Mouse (Mus musculus) forebrain, embryonic 15.5 days (tissue): ENCODE data around the gene Clec2h. TPM values are rescaled to one million over a fixed set of nuclear protein-coding genes. Genes with fewer than 3 reads are reported as not detected.
"Not testable (repeated sequence)": the region's sequence is repeated elsewhere in the genome, so short reads cannot be mapped to it uniquely, and the experiment has no call there.

Experiments used
- ATAC-seq: fragments of 200-750 bp; cut with Nextera tagmentation; replicated peaks from 2 replicates; pipeline ENCODE4 v1.8.0; 2017; ENCODE audit warnings: mild to moderate bottlenecking, moderate TSS enrichment, moderate library complexity
- H3K27ac ChIP-seq: fragments of 300-500 bp; sonication (generic); replicated peaks from 2 replicates; pipeline ENCODE4 v1.5.1; 2015; ENCODE audit warnings: mild to moderate bottlenecking, inconsistent platforms
- H3K27me3 ChIP-seq: fragments of 300-500 bp; sonication (generic); 2 replicates; pipeline ENCODE4 v1.6.1; 2015; ENCODE audit warnings: inconsistent platforms
- H3K36me3 ChIP-seq: fragments of 300-500 bp; sonication (generic); 2 replicates; pipeline ENCODE4 v1.6.1; 2015; ENCODE audit warnings: mild to moderate bottlenecking, inconsistent platforms
- H3K4me1 ChIP-seq: fragments of 300-500 bp; sonication (generic); 2 replicates; pipeline ENCODE4 v1.6.1; 2015; ENCODE audit warnings: inconsistent platforms
- H3K4me2 ChIP-seq: fragments of 300-500 bp; sonication (generic); replicated peaks from 2 replicates; pipeline ENCODE4 v1.6.1; 2015; ENCODE audit warnings: mild to moderate bottlenecking, inconsistent platforms
- H3K4me3 ChIP-seq: fragments of 300-500 bp; sonication (generic); 2 replicates; pipeline ENCODE4 v1.5.1; 2015; ENCODE audit warnings: mild to moderate bottlenecking, inconsistent platforms
- H3K9ac ChIP-seq: fragments of 300-500 bp; sonication (generic); replicated peaks from 2 replicates; pipeline ENCODE4 v1.6.1; 2015; ENCODE audit warnings: mild to moderate bottlenecking, inconsistent platforms
- H3K9me3 ChIP-seq: fragments of 300-500 bp; sonication (generic); 2 replicates; pipeline ENCODE4 v1.6.1; 2016; ENCODE audit warnings: inconsistent platforms
- WGBS: fragments of 180-500 bp; shearing (Covaris S2); methylation state at CpG from one replicate; pipeline ENCODE4 v1.1.7; 2015; ENCODE audit warnings: mixed read lengths; 5-methylcytosine and 5-hydroxymethylcytosine counted together
- polyA plus RNA-seq: library from polyadenylated mRNA; unstranded; fragments of >200 nt; fragmentation: Nextera tagmentation; extraction: Ambion mirVana; gene quantifications from 2 replicates; pipeline ENCODE4 v1.2.1, GENCODE M21; 2015

The Clec2h gene
- polyA plus RNA-seq: not detected in 2 replicates

DNA sequence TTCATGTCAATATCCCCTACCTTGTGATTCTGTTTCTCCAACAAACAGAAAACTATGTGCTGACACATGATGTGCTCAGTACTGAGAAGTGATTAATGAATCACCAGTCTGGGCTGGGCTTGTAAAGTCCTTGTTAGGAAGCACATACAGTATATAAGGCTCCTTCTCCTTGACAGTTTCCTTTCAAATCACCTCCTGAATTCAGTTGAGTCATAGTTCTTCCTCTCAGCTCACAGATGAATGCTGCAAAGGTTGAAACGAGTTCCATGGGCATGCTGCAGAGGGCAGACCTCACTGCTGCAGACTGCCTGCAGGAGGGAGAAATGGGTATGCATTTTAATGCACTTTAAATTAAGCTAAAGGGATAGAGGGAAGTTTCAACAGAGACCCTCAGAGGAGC, at the start of gene Clec2h:
TSS of gene Clec2h (plus strand) at position 180 of the 400 bp plus-strand sequence.
- ATAC-seq: no peak
- H3K9me3 ChIP-seq: no peaks in the 10 kb centered on the region

DNA sequence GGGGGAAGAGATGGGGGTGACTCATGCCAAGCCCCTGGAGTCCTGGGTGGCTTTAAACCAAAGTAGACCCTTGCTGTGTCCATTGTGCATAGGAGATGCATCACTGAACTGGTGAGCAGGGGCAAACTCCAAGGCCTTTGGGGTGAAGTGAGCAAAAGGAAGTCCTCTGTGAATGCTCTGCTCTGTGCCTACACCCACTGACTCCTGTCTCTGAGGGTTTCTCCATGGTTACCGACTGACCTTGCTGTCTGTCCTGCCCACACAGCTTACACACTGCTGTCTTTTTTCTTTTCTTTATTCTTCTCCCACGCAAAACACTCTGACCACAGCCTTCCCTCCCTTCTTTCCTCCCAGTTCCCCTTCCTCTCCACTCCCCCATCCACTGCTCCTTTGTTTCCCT, 39.5 kb upstream of the Clec2h start:
- ATAC-seq: no peak
- Histone ChIP-seq H3K9ac (no peak overlapping the region), H3K4me3 (no peak overlapping the region), H3K4me2 (no peak overlapping the region), H3K27me3 (no peaks in the 10 kb centered on the region), H3K4me1 (no peaks in the 10 kb centered on the region), H3K36me3 (no peaks in the 10 kb centered on the region), H3K9me3 (no peaks in the 10 kb centered on the region), H3K27ac (no peak overlapping the region)
- WGBS: 45% methylated on average over 2 of the region's 2 CpGs

More for the DNA sequence above, at the start of gene Clec2h:
- Histone ChIP-seq H3K36me3 (no peaks in the 10 kb centered on the region), H3K4me1 (no peaks in the 10 kb centered on the region), H3K9ac (no peak within 1 kb of the TSS), H3K4me2 (no peak within 1 kb of the TSS), H3K27me3 (no peaks in the 10 kb centered on the region), H3K27ac (no peak within 1 kb of the TSS), H3K4me3 (no peak within 1 kb of the TSS)
- WGBS: 6% methylated on average over 1 of the region's 1 CpGs

DNA sequence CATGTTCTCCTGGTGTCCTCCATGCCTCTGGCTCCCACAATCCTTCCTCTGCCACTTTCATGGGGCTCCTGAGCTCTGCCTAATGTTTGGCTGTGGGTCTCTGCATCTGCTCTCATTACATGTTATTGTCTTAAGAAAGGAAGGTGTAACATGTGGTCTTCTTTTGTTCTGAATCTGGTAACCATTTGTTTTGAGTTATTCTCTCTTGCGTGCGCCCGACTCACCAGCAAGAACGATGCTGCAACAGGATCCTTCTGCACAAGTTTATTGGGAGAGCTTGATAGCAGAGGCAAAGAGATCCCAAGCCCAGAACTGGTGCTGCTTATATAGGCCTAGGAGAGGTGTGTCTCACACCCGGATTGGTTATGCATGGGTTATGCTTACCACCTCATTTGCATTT, 38.8 kb upstream of the Clec2h start, which contains the start of gene Klrb1a:
TSS of gene Klrb1a (minus strand) at position 101 of the 400 bp plus-strand sequence.
- 95% methylated on average over 5 of the region's 5 CpGs for WGBS
- ATAC-seq, H3K9me3 ChIP-seq: not testable (repeated sequence)

DNA sequence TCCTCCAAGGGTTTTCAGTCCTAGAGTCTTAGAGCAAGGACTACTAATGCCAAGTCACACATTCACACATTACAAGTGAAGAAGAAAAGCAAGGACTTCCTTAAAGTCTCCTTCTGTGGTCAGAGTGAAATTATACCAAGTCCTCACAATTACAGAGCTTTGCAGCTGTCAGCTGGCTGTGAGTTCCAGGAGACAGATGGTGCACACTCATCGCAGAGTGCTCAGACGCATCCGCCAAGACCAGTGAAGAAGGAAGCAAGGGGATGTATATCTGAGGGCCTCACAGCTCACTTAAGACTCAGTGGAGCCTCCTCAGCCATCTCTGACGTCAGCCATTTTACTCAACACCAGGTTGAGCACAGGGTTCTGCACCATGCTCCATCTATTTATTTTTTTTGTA, 37.8 kb upstream of the Clec2h start:
- no peaks in the 10 kb centered on the region for H3K27me3 ChIP-seq
- no peaks in the 10 kb centered on the region for H3K4me1 ChIP-seq
- no peak overlapping the region for H3K9ac ChIP-seq
- H3K27ac ChIP-seq: no peak overlapping the region
- no peaks in the 10 kb centered on the region for H3K9me3 ChIP-seq
- H3K4me2 ChIP-seq: no peak overlapping the region
- no peak for ATAC-seq
- 92% methylated on average over 4 of the region's 4 CpGs for WGBS
- no peaks in the 10 kb centered on the region for H3K36me3 ChIP-seq
- no peak overlapping the region for H3K4me3 ChIP-seq

More for the DNA sequence above, 38.8 kb upstream of the Clec2h start, which contains the start of gene Klrb1a:
- H3K4me3 ChIP-seq, H3K27ac ChIP-seq, H3K27me3 ChIP-seq, H3K4me1 ChIP-seq, H3K4me2 ChIP-seq, H3K36me3 ChIP-seq, H3K9ac ChIP-seq: not testable (repeated sequence)

DNA sequence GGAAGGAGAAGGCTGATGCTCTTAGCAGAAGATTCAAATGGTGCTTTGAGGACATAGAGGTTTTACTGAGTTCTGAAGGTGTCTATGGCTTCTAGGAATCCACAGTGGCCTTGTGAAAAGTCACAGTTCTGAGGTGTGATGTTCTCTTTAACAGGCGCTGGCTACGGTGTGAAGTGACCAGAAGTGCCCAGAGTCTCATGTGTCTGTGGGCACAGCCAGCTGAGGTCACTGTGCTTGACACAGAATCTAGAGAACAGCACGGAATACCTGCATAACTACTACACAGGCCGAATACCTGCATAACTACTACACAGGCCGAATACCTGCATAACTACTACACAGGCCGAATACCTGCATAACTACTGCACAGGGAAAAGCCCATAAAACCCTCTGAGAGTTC, 36.9 kb upstream of the Clec2h start:
- not testable (repeated sequence) for H3K9me3 ChIP-seq, H3K27ac ChIP-seq, H3K9ac ChIP-seq, H3K4me3 ChIP-seq, H3K36me3 ChIP-seq, H3K4me1 ChIP-seq, H3K4me2 ChIP-seq, H3K27me3 ChIP-seq, ATAC-seq
- 96% methylated on average over 6 of the region's 6 CpGs for WGBS

DNA sequence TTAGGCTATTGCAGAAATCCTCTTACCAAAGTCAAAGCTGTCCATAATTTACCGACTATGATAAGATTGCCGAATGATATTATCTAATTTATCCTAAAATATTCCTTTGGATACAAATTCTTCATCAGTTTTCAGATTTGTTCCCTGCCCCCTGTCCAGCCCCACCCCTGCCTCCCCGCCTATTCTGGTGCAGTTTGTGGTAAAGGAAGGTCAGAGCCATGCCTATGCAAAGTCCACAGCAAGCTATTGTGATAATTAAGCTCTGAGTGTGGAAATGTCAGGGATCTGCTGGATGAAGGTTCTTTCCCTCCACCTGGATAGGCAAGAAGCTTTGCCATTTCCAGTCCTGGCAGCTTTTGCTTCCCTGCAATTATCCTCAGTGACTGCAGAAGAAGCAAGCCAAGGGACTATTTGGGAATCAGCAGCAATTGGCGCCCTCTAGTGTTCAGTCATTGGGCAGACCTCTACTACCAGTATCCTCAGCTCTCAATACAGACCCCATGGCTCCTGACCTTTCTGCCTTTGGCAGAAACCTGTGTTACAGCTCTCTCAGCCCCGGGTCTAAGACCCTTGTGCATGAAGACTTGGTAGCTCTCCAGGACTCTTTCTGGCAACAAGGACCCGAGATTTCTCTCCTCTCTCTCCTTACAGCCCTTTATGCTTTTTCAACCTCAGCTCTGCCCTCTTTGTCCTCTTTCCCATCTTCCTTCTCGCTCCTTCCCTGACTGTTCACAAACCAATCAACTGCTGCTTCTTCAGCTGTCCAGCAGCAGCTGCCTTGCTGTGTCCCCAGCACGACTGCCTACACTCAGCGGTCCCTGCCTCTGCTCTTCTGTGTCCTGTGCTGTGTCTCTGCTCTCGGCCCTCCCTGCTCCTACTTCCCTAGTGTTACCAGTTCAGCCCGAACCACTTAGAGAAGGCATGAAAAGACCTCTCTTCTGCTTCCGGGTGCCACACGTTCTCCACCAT, 32.1 kb upstream of the Clec2h start:
- H3K4me2 ChIP-seq: not testable (repeated sequence)

DNA sequence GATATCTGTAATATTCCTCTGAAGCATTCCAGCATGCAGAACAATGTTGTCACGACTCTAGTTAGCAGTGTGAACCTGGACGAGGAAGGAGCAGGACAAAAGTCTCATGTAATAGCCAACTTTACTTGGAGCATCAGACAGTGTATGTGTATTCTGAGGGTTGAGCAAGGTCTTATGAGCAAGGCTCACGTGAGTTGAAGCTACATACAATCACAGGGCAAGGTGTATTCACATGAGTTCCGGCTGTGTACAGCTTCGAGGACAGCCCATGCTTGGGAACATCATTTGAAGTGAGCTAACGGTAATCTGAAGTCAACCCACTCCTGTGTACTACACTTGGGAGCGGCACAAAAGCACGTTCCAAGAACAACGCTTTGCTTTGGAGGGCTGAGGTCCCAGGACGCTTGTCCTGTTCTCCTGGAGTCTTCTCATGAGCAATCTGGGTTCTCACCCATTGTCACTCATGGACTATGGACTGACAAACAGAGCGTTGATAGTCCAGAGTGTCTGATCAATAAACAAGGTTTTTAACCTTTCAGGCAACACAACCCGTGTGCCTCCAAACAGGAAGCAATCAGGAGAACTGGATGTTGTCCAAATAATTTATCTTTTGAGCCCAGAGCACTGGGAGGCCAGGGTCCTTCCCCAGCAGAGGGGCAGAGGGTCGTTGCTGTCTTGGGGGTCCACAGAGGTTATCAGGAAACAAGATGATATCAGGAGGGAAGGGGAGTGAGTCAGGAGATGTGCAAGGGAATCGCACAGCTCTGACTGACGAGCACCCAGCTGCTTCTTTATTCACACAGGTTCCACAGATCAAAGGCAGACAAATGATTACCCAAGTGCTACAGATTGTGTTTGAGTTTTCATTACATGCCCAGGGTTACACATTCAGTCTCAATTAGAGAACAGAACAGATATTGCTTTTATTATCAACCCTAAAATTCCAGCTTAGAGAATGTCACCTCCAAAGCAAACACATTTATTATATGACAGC, 31.0 kb upstream of the Clec2h start:
- not testable (repeated sequence) for ATAC-seq, H3K36me3 ChIP-seq, H3K9me3 ChIP-seq, H3K4me3 ChIP-seq, H3K4me2 ChIP-seq, H3K27ac ChIP-seq, H3K27me3 ChIP-seq, H3K4me1 ChIP-seq, H3K9ac ChIP-seq
- WGBS: 80% methylated on average over 15 of the region's 15 CpGs

More for the DNA sequence above, 32.1 kb upstream of the Clec2h start:
- H3K27ac ChIP-seq, H3K9me3 ChIP-seq, H3K4me3 ChIP-seq, H3K9ac ChIP-seq, H3K4me1 ChIP-seq, H3K36me3 ChIP-seq, H3K27me3 ChIP-seq: not testable (repeated sequence)
- ATAC-seq: peak; percentile 95
- WGBS: 55% methylated on average over 13 of the region's 13 CpGs

DNA sequence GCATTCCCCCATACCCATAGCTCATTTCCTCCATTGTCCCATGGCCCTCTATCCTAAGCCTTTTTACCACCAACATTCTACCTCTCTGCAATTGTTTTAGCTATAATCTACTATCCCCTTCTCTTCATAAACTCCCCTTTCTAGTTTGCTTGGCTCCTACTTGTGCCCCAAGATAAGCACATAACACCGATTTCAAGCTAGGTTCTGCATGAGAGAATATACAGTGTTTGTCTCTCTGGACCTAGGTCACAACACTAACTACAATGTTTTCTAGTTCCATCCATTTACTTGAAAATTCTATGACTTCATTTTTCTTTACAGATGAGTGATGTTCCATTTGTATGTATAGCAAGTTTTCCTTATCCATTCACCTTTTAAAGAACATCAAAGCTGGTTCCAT, 21.5 kb upstream of the Clec2h start:
- no peak overlapping the region for H3K4me2 ChIP-seq
- 94% methylated on average over 1 of the region's 1 CpGs for WGBS
- H3K9me3 ChIP-seq: 0 out of 2 replicates have a peak, but pooled peaks cover 7% of the 10 kb centered on the region
- ATAC-seq: no peak
- H3K4me3 ChIP-seq: no peak overlapping the region
- no peaks in the 10 kb centered on the region for H3K4me1 ChIP-seq
- no peak overlapping the region for H3K9ac ChIP-seq
- no peaks in the 10 kb centered on the region for H3K27me3 ChIP-seq
- H3K27ac ChIP-seq: no peak overlapping the region
- H3K36me3 ChIP-seq: no peaks in the 10 kb centered on the region

DNA sequence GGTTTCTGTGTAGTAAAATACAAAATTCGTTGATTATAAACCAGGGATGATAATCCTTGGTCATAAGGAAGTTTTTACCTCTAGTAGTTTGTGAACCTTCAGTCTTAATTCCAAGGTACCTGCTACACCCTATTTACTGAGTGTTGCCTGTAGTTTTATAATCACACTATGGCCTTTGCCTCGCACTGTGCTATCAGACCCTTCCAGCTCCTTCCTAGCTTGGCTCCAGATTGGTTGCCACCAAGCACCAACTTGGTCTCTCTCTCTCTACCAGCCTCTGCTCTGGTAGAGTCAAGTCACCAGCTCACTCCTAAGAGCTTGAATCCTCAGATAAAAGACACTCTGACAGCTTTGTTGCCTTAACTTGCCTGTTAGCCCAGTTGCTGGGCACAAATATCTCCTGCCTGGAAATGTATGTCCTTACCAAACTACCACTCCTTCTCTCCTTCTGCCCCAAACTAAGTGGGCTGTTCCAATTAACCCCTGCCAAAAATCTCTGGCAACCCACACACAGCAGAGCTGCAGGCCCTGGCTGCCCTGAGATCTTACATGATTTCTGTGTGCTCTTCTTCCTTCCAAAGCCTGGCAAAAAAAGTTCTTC, 21.0 kb upstream of the Clec2h start:
- Histone ChIP-seq H3K27ac (no peak overlapping the region), H3K36me3 (no peaks in the 10 kb centered on the region), H3K4me3 (no peak overlapping the region), H3K9me3 (0 out of 2 replicates have a peak, but pooled peaks cover 7% of the 10 kb centered on the region), H3K4me2 (no peak overlapping the region), H3K4me1 (no peaks in the 10 kb centered on the region), H3K27me3 (no peaks in the 10 kb centered on the region), H3K9ac (no peak overlapping the region)
- ATAC-seq: no peak
- 89% methylated on average over 2 of the region's 2 CpGs for WGBS

DNA sequence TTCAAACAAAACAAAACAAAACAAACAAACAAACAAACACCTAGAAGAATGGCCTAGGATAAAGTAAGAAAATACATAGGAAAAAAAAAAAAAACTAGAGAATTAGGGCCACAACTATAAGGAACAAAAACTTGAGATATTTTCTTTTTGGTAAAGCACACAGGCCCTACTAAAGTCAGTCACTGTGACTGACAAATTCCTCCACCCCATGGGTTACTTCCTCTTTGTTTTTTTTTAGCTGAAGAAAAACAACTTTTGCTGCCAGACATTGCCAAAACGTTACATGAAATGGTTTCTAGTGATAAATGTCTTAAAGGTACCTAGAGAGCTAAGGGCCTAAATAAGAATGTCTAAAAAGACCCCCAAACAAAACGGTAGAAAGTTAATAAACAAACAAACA, 18.2 kb upstream of the Clec2h start:
- Histone ChIP-seq H3K4me1 (no peaks in the 10 kb centered on the region), H3K4me2 (no peak overlapping the region), H3K27ac (no peak overlapping the region), H3K9ac (no peak overlapping the region), H3K4me3 (no peak overlapping the region), H3K36me3 (no peaks in the 10 kb centered on the region), H3K27me3 (no peaks in the 10 kb centered on the region), H3K9me3 (no peaks in the 10 kb centered on the region)
- ATAC-seq: no peak
- 70% methylated on average over 2 of the region's 2 CpGs for WGBS

DNA sequence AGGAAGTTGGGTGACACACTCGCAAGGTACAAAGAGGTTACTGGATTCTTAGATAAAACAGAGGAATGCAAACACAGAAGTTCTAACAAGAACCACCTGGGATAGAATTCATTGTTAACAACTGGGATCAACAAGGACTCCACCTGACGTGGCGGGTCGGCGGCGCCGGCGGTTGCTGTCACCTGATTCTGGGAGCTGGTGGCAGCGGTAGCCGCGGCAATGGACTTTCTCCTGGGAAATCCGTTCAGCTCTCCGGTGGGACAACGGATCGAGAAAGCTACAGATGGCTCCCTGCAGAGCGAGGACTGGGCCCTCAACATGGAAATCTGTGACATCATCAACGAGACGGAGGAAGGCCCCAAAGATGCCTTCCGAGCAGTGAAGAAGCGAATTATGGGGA, 17.5 kb upstream of the Clec2h start:
- not testable (repeated sequence) for H3K36me3 ChIP-seq, ATAC-seq, H3K4me1 ChIP-seq, H3K27me3 ChIP-seq, H3K4me3 ChIP-seq, H3K27ac ChIP-seq, H3K9me3 ChIP-seq, H3K4me2 ChIP-seq, H3K9ac ChIP-seq
- 97% methylated on average over 20 of the region's 20 CpGs for WGBS
